Mouse (Mus musculus): ENCODE results near the gene Atg4c. TPM values are rescaled to one million over a fixed set of nuclear protein-coding genes. Genes with fewer than 3 reads are reported as not detected.

Atg4c gene
- polyA plus RNA-seq, 1 experiment from 2014 or later, result 12.2 TPM

DNA sequence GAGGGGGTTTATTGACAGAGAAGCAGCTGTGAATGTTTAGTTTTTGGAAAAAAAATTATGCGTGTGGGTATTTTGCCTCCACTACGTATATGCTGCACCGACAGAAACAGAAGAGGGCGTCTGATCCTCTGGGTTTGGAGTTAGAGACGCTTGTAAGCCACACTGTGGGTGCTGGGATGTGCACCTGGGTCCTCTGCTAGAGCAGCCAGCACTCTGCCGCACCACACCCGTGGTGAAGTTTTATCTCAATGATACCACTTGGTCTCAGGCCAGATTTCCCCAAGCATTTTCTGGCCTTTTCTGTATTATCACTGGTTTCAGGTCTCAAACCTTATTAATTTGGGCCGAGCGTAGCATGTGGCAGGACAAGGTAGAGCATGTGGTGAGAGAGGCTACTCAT is 16.4 kb downstream of the Atg4c start:
- H3K9ac ChIP-seq (ENCODE audit: low read depth, low read length), result no peak overlapping the region
- no peak overlapping the region for H3K4me2 ChIP-seq (replicated peaks; ENCODE audit: low read depth)
- peaks cover 8% of the 10 kb centered on the region for H3K36me3 ChIP-seq (ENCODE audit: control insufficient read depth, insufficient read depth)
- WGBS, result 82% methylated on average over 9 of the region's 9 CpGs
- ATAC-seq, result no peak
- H3K4me1 ChIP-seq (replicated peaks; ENCODE audit: control insufficient read depth, insufficient read depth, low read length), result no peaks in the 10 kb centered on the region
- H3K27ac ChIP-seq (ENCODE audit: low read depth, low read length), result no peak overlapping the region
- no peak for TF ChIP-seq CTCF (IDR thresholded peaks at IDR 0.05; ENCODE audit: low read depth)
- H3K4me3 ChIP-seq (ENCODE audit: low read depth, low read length), result no peak overlapping the region
- no peaks in the 10 kb centered on the region for H3K27me3 ChIP-seq (replicated peaks; ENCODE audit: control insufficient read depth, insufficient read depth, low read length)
- no peaks in the 10 kb centered on the region for H3K9me3 ChIP-seq (ENCODE audit: control insufficient read depth)

DNA sequence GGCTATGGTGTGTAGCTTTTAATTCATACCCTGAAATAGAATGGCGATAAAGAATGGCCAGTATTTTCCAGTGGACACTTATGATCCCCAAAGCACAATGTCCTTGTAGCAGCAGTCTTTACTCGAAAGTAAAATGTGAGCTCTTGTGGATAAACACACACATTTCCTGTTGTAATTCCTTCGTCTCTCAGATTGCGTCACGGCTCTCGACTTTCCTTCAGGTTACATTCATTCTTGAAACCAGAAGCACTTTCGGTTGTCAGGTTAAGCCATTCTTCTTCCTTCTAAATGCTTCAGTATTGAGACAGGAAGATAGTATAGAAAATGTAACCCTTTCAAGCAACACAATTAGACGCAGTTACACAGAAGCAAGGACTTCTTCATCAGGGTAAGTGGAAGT is 17.9 kb downstream of the Atg4c start:
- no peaks in the 10 kb centered on the region for H3K27me3 ChIP-seq (replicated peaks; ENCODE audit: control insufficient read depth, insufficient read depth, low read length)
- no peak for TF ChIP-seq CTCF (IDR thresholded peaks at IDR 0.05; ENCODE audit: low read depth)
- WGBS, result 41% methylated on average over 8 of the region's 8 CpGs

DNA sequence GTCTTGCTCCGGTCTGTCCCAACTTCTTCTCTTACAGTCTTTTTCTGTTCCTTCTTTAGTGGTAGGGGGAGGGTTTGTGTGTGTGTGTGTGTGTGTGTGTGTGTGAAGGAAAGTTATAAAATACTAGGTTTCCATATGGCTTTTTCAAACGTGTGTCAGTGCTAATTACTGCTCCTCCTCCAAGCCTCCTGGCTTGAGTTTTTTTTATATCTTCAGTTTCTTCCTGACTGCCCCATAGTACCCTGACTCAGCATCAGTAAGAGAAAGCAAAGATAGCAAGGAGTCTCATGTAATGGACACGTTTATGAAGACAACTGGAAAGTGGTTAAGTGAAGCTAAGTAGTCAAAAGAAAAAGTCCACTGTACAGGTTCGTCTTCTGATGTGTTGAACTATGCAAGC is 19.4 kb downstream of the Atg4c start:
- WGBS, result 74% methylated on average over 4 of the region's 4 CpGs
- Histone ChIP-seq H3K4me2 (replicated peaks; ENCODE audit: low read depth) (no peak overlapping the region), H3K9ac (ENCODE audit: low read depth, low read length) (no peak overlapping the region), H3K27ac (ENCODE audit: low read depth, low read length) (no peak overlapping the region), H3K36me3 (ENCODE audit: control insufficient read depth, insufficient read depth) (peaks cover 18% of the 10 kb centered on the region), H3K4me1 (replicated peaks; ENCODE audit: control insufficient read depth, insufficient read depth, low read length) (no peaks in the 10 kb centered on the region), H3K9me3 (ENCODE audit: control insufficient read depth) (no peaks in the 10 kb centered on the region), H3K4me3 (ENCODE audit: low read depth, low read length) (no peak overlapping the region), H3K27me3 (replicated peaks; ENCODE audit: control insufficient read depth, insufficient read depth, low read length) (no peaks in the 10 kb centered on the region)
- ATAC-seq, result no peak
- TF ChIP-seq CTCF (IDR thresholded peaks at IDR 0.05; ENCODE audit: low read depth), result no peak

More for the DNA sequence above, 17.9 kb downstream of the Atg4c start:
- peaks cover 11% of the 10 kb centered on the region for H3K36me3 ChIP-seq (ENCODE audit: control insufficient read depth, insufficient read depth)
- H3K9me3 ChIP-seq (ENCODE audit: control insufficient read depth), result no peaks in the 10 kb centered on the region
- H3K4me3 ChIP-seq (ENCODE audit: low read depth, low read length), result no peak overlapping the region
- no peak overlapping the region for H3K9ac ChIP-seq (ENCODE audit: low read depth, low read length)
- no peaks in the 10 kb centered on the region for H3K4me1 ChIP-seq (replicated peaks; ENCODE audit: control insufficient read depth, insufficient read depth, low read length)
- no peak overlapping the region for H3K4me2 ChIP-seq (replicated peaks; ENCODE audit: low read depth)
- no peak overlapping the region; the same call in 1 of the 2 replicates for H3K27ac ChIP-seq (ENCODE audit: low read depth, low read length)
- ATAC-seq, result no peak

DNA sequence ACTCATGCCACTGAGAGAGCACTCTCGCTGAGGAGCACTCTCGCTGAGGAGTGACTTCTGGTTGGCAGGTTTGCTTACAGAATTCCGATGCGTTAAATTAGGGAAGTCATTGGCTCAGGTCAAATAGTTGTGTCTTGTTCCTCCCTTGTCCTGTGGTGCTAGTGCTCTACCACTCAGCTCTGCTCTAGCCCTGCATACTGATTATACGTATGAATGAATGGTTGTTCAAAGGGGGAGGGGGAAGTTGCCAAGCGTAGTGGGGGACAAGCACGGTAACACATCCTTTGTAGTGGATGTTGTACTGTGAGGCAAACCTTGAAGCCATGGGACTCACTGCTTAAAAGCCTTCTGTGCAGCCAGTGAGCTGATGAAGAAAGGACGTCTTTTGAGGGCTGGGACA is 28.5 kb downstream of the Atg4c start:
- no peak for TF ChIP-seq CTCF (IDR thresholded peaks at IDR 0.05; ENCODE audit: low read depth)
- Histone ChIP-seq H3K9ac (ENCODE audit: low read depth, low read length) (no peak overlapping the region), H3K4me1 (replicated peaks; ENCODE audit: control insufficient read depth, insufficient read depth, low read length) (no peaks in the 10 kb centered on the region), H3K4me3 (ENCODE audit: low read depth, low read length) (no peak overlapping the region), H3K9me3 (ENCODE audit: control insufficient read depth) (no peaks in the 10 kb centered on the region), H3K36me3 (ENCODE audit: control insufficient read depth, insufficient read depth) (peaks cover 43% of the 10 kb centered on the region), H3K27me3 (replicated peaks; ENCODE audit: control insufficient read depth, insufficient read depth, low read length) (no peaks in the 10 kb centered on the region), H3K27ac (ENCODE audit: low read depth, low read length) (no peak overlapping the region), H3K4me2 (replicated peaks; ENCODE audit: low read depth) (no peak overlapping the region)
- no peak for ATAC-seq
- 92% methylated on average over 8 of the region's 8 CpGs for WGBS

DNA sequence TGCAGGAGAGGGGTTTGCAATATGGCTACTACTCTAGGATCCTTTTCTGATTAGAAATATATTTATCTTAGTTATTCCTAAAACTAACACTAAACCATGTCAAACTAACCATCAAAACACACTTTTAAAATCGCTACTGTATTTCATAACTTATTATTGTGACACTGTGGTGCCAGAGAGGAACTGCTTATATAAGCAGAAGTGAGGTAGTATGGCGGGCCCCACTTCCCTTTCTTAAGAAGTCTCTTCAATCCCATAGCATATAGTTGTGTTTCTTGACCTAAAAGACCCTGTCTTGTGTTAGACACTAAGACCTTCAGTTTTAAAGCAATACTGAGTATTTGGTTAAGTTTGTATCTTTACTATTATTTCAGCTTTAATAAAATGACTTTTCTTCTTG is 31.1 kb downstream of the Atg4c start:
- Histone ChIP-seq H3K9me3 (ENCODE audit: control insufficient read depth) (no peaks in the 10 kb centered on the region), H3K36me3 (ENCODE audit: control insufficient read depth, insufficient read depth) (peaks cover 35% of the 10 kb centered on the region), H3K4me1 (replicated peaks; ENCODE audit: control insufficient read depth, insufficient read depth, low read length) (no peaks in the 10 kb centered on the region), H3K4me3 (ENCODE audit: low read depth, low read length) (no peak overlapping the region), H3K27ac (ENCODE audit: low read depth, low read length) (no peak overlapping the region), H3K4me2 (replicated peaks; ENCODE audit: low read depth) (no peak overlapping the region), H3K9ac (ENCODE audit: low read depth, low read length) (no peak overlapping the region), H3K27me3 (replicated peaks; ENCODE audit: control insufficient read depth, insufficient read depth, low read length) (no peaks in the 10 kb centered on the region)
- 76% methylated on average over 2 of the region's 2 CpGs for WGBS
- no peak for TF ChIP-seq CTCF (IDR thresholded peaks at IDR 0.05; ENCODE audit: low read depth)
- ATAC-seq, result no peak

DNA sequence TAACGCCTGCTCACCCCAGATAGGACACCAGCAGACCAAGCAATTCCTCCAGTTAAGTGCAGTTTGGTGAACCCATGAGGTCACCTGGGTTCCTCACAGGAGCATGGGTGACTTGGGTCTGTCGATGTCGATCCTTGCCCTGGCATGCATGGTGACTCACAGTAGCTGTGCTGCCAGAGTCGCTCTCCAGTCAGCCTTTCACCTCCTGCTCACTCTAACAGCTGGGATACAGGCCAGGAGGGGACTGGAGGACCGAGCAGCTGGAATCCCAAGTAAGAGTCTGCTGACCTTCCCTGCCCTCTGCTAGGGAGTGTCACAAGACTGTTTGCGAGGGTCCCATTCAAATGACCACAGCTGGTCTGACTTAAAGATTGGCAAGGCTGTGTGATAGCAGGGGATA is 33.5 kb downstream of the Atg4c start:
- WGBS, result 75% methylated on average over 6 of the region's 6 CpGs
- Histone ChIP-seq H3K9ac (ENCODE audit: low read depth, low read length) (no peak overlapping the region), H3K36me3 (ENCODE audit: control insufficient read depth, insufficient read depth) (peaks cover 25% of the 10 kb centered on the region), H3K4me3 (ENCODE audit: low read depth, low read length) (no peak overlapping the region), H3K9me3 (ENCODE audit: control insufficient read depth) (no peaks in the 10 kb centered on the region), H3K4me1 (replicated peaks; ENCODE audit: control insufficient read depth, insufficient read depth, low read length) (no peaks in the 10 kb centered on the region), H3K27me3 (replicated peaks; ENCODE audit: control insufficient read depth, insufficient read depth, low read length) (no peaks in the 10 kb centered on the region), H3K4me2 (replicated peaks; ENCODE audit: low read depth) (no peak overlapping the region), H3K27ac (ENCODE audit: low read depth, low read length) (no peak overlapping the region)
- TF ChIP-seq CTCF (IDR thresholded peaks at IDR 0.05; ENCODE audit: low read depth), result no peak
- no peak for ATAC-seq

DNA sequence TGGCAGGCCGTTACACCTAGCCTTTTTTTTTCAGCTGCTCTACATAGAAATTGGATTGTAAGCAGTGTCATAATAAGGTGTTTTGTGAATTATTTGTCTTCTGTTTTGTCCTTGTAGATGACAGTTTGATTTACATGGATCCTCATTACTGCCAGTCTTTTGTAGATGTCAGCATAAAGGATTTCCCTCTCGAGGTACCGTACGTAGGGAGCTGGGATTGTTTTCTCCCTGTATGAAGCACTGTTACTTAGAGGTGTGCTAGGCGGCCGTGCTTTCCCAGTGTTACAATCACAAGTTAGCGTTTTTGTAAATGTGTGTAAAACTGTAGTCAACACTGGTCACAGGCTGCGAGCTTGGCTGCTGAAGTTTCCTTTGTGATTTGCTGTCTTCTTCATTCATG is 35.6 kb downstream of the Atg4c start:
- Histone ChIP-seq H3K9ac (ENCODE audit: low read depth, low read length) (no peak overlapping the region), H3K4me1 (replicated peaks; ENCODE audit: control insufficient read depth, insufficient read depth, low read length) (no peaks in the 10 kb centered on the region), H3K4me2 (replicated peaks; ENCODE audit: low read depth) (no peak overlapping the region), H3K4me3 (ENCODE audit: low read depth, low read length) (no peak overlapping the region), H3K36me3 (ENCODE audit: control insufficient read depth, insufficient read depth) (peaks cover 25% of the 10 kb centered on the region), H3K27ac (ENCODE audit: low read depth, low read length) (no peak overlapping the region), H3K9me3 (ENCODE audit: control insufficient read depth) (no peaks in the 10 kb centered on the region), H3K27me3 (replicated peaks; ENCODE audit: control insufficient read depth, insufficient read depth, low read length) (no peaks in the 10 kb centered on the region)
- ATAC-seq, result no peak
- WGBS, result 91% methylated on average over 8 of the region's 8 CpGs
- TF ChIP-seq CTCF (IDR thresholded peaks at IDR 0.05; ENCODE audit: low read depth), result no peak

Measured in intestine, postnatal 0 days (tissue).